Mouse (Mus musculus): ENCODE results near the gene Tas2r121. TPM values are rescaled to one million over a fixed set of nuclear protein-coding genes. Genes with fewer than 3 reads are reported as not detected.

The Tas2r121 gene
- not detected for total RNA-seq (2023)

GRCm38 (mm10) chr6:132700907-132701306 is at the start of gene Tas2r121:
TSS of gene Tas2r121 (minus strand) at chr6:132701007.

GRCm38 (mm10) chr6:132737935-132738334 is 37.1 kb upstream of the Tas2r121 start, which contains the start of gene Tas2r115:
TSS of gene Tas2r115 (minus strand) at chr6:132738035.

GRCm38 (mm10) chr6:132711828-132712227 is 11.0 kb upstream of the Tas2r121 start, which contains the start of gene Tas2r122:
TSS of gene Tas2r122 (minus strand) at chr6:132711928.

GRCm38 (mm10) chr6:132656653-132657052 is 44.2 kb downstream of the Tas2r121 start, which contains the start of gene Tas2r120:
TSS of gene Tas2r120 (plus strand) at chr6:132656953.

GRCm38 (mm10) chr6:132651426-132651825 is 49.4 kb downstream of the Tas2r121 start, which contains the start of gene A630073D07Rik:
TSS of gene A630073D07Rik (minus strand) at chr6:132651526.

Other genes with a start within 250 kb of the Tas2r121 start
- not detected for gene Prh1, start 131.2 kb downstream of the Tas2r121 start, total RNA-seq (2023)
- not detected for gene Prp2, start 105.1 kb downstream of the Tas2r121 start, total RNA-seq (2023)
- not detected for gene A630073D07Rik, start 49.5 kb downstream of the Tas2r121 start, total RNA-seq (2023)
- gene Tas2r120, start 44.1 kb downstream of the Tas2r121 start, total RNA-seq (2023), result not detected
- not detected for gene Tas2r122, start 10.9 kb upstream of the Tas2r121 start, total RNA-seq (2023)
- not detected for gene Tas2r115, start 37.0 kb upstream of the Tas2r121 start, total RNA-seq (2023)
- not detected for gene Tas2r124, start 53.7 kb upstream of the Tas2r121 start, total RNA-seq (2023)
- gene Tas2r102, start 61.1 kb upstream of the Tas2r121 start, total RNA-seq (2023), result not detected
- not detected for gene Tas2r136, start 77.2 kb upstream of the Tas2r121 start, total RNA-seq (2023)
- not detected for gene Tas2r117, start 101.8 kb upstream of the Tas2r121 start, total RNA-seq (2023)
- not detected for gene Tas2r123, start 146.1 kb upstream of the Tas2r121 start, total RNA-seq (2023)
- not detected for gene Tas2r116, start 154.4 kb upstream of the Tas2r121 start, total RNA-seq (2023)
- gene Tas2r110, start 167.0 kb upstream of the Tas2r121 start, total RNA-seq (2023), result not detected
- gene Tas2r113, start 192.0 kb upstream of the Tas2r121 start, total RNA-seq (2023), result not detected
- gene Tas2r125, start 208.6 kb upstream of the Tas2r121 start, total RNA-seq (2023), result not detected